In genomic region chr5:144881670-144882399, GRCm38 (mm10) we compare ENCODE assay signal across 14 mouse cellular contexts.
DNase-seq lines count a peak whose midpoint lies in the region; ATAC-seq and TF ChIP-seq lines count a peak whose summit lies in the region.
"Had no signal": no experiment of that assay in that cellular context is flagged by ENCODE, and none has a peak within 500 bp of the region (broad histone marks: within the 10 kb centered on the region; RNA-seq: fewer than 3 reads in every experiment).

No protein-coding gene starts in this region.

- no peak for DNase-seq in heart, postnatal 4 days
- peak; percentile 93 for DNase-seq in brain, adult 2 months (ENCODE audit: low read depth, low spot score)
- DNase-seq in cerebellum, adult 2 months, result peak; percentile 58 to 78
- peak; percentile 79 for DNase-seq in layer of hippocampus, adult 9-11 months
- no peak for DNase-seq in gastrocnemius, adult 18-20 months (ENCODE audit: low spot score)
- DNase-seq in lung, adult 2 months, result no peak
- DNase-seq: kidney, adult 9 months; retina, postnatal 1 day had no signal

- WGBS in heart, embryonic 15.5 days, result 47% methylated on average over 14 of the region's 14 CpGs
- 35% methylated on average over 14 of the region's 14 CpGs for WGBS in cerebellum, adult 2 months
- WGBS in lung, adult 2 months, result 83% methylated on average over 14 of the region's 14 CpGs

- peaks cover 6% of the 10 kb centered on the region for H3K4me1 ChIP-seq in heart, embryonic 15.5 days (replicated peaks)
- peaks cover 20% of the 10 kb centered on the region for H3K4me1 ChIP-seq in cerebellum, adult 2 months (ENCODE audit: control insufficient read depth, insufficient read depth, low read length)
- no peaks in the 10 kb centered on the region for H3K4me1 ChIP-seq in lung, adult 2 months (ENCODE audit: control insufficient read depth, insufficient read depth, low read length)
- H3K4me1 ChIP-seq: limb, embryonic 13.5 days; stomach, embryonic 15.5 days had no signal

- H3K27me3 ChIP-seq in heart, embryonic 15.5 days, result no peaks in the 10 kb centered on the region
- no peaks in the 10 kb centered on the region for H3K27me3 ChIP-seq in cerebellum, adult 2 months (ENCODE audit: control insufficient read depth, insufficient read depth, low read length)
- H3K27me3 ChIP-seq: CH12.LX; limb, embryonic 13.5 days; stomach, embryonic 15.5 days had no signal

- H3K9me3 ChIP-seq in heart, embryonic 15.5 days (replicated peaks), result no peaks in the 10 kb centered on the region
- H3K9me3 ChIP-seq: limb, embryonic 13.5 days; stomach, embryonic 15.5 days had no signal

- ATAC-seq in heart, embryonic 15.5 days (replicated peaks; ENCODE audit: insufficient number of reproducible peaks, insufficient read depth, low FRiP score, low read depth), result 0 out of 2 replicates have a peak, but pooled peaks have one; percentile 27
- ATAC-seq: lung, postnatal 0 days had no signal

- no peak overlapping the region for H3K4me3 ChIP-seq in heart, embryonic 15.5 days
- H3K4me3 ChIP-seq in cerebellum, adult 2 months (replicated peaks; ENCODE audit: insufficient read depth, low read depth, low read length), result no peak overlapping the region
- H3K4me3 ChIP-seq in lung, adult 2 months (replicated peaks; ENCODE audit: extremely low read depth, low read depth, low read length), result no peak overlapping the region
- H3K4me3 ChIP-seq: limb, embryonic 13.5 days; myocyte; stomach, embryonic 15.5 days had no signal

- no peak overlapping the region for H3K4me2 ChIP-seq in heart, embryonic 15.5 days
- H3K4me2 ChIP-seq: limb, embryonic 13.5 days; stomach, embryonic 15.5 days had no signal

- peaks cover 70% of the 10 kb centered on the region for H3K36me3 ChIP-seq in heart, embryonic 15.5 days

- no peak for TF ChIP-seq CTCF in cerebellum, adult 2 months (IDR thresholded peaks at IDR 0.05; ENCODE audit: borderline replicate concordance, insufficient read depth, low read depth, low read length)
- no peak for TF ChIP-seq CTCF in lung, adult 2 months (IDR thresholded peaks at IDR 0.05; ENCODE audit: insufficient read depth, low read length)

- H3K27ac ChIP-seq in heart, embryonic 15.5 days, result no peak overlapping the region
- H3K27ac ChIP-seq in cerebellum, adult 2 months (ENCODE audit: insufficient read depth, low read length), result no peak overlapping the region
- H3K27ac ChIP-seq: limb, embryonic 13.5 days; stomach, embryonic 15.5 days had no signal

- no peak for TF ChIP-seq POLR2A in cerebellum, adult 2 months (IDR thresholded peaks at IDR 0.05; ENCODE audit: borderline replicate concordance, insufficient read depth, low read length)
- no peak for TF ChIP-seq POLR2A in lung, adult 2 months (IDR thresholded peaks at IDR 0.05; ENCODE audit: borderline replicate concordance, extremely low read depth, low read depth, low read length)

- H3K9ac ChIP-seq in heart, embryonic 15.5 days, result no peak overlapping the region
- H3K9ac ChIP-seq: limb, embryonic 13.5 days; stomach, embryonic 15.5 days had no signal

Comparison
In these comparisons a context has a peak if more than half of its experiments do, and no peak if none do; other contexts are left out.
1. DNase-seq: peak in brain, adult 2 months (single experiment), cerebellum, adult 2 months (2 of 2) and layer of hippocampus, adult 9-11 months (single experiment); none in heart, postnatal 4 days (single experiment), gastrocnemius, adult 18-20 months (single experiment) and lung, adult 2 months (single experiment).